Mouse (Mus musculus): Measurements from ENCODE around the gene Mutyh.
"Not testable (repeated sequence)": the region's sequence is repeated elsewhere in the genome, so short reads cannot be mapped to it uniquely, and the experiment has no call there.

Gene Mutyh

DNA sequence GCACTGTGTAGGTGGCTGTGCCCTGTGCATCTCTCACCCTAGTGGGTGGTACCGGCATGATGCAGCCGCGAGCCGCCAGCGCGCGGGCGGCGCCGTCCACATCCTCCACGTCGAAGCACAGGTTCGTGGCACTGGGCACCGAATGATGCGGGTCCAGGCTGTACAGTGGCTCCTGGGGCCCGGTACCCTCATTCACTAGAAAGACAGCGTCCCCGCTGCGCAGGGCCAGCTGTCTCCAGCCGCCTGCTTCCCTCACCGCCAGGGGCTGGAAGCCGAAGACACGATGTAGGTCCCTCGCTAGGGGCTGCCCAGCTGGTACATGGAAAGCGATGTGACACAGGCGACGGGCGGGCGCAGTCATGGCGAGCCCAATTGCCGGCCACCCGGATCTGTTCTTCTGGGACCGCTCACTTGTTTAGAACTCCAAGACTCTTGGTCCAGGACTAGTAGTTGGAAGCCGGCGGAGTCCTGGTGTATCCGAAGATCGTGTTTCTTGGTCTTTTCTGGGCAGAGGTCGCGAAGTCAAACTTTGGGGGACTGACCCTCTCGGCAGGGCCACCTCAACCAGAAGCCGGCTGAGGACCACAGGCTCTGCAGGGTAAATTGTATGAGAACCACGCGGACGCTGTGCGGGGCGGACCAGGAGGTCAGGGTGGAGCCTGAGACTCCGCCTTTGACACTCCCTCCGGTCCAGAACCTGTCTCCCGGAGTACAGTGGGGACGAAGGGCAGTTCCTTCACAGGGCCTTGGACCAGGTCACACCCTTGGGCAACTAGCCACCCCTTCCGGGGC, 13.6 kb downstream of the Mutyh start:
- DNase-seq (ENCODE audit: low read depth, low spot score) = peak; percentile 67

DNA sequence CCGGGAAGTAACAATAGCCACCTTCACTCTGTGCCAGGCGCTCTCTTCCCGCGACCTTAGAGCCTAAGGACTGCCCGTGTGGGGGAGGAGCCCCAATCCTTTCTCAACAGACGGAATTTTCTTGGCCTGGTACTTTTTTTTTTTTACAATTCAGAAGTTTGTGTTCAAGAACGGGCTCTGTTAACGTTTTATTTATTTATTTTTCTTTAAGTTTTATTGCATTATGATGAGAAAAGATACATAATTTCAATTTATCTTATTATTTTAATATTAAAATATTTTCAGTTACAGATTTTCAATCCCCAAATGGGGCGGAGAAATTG, 14.1 kb downstream of the Mutyh start, which contains the start of gene Hpdl:
Gene Hpdl, minus strand, starts transcription at position 14 of the 323 bp plus-strand sequence.
- DNase-seq (ENCODE audit: low read depth, low spot score) = no peak

DNA sequence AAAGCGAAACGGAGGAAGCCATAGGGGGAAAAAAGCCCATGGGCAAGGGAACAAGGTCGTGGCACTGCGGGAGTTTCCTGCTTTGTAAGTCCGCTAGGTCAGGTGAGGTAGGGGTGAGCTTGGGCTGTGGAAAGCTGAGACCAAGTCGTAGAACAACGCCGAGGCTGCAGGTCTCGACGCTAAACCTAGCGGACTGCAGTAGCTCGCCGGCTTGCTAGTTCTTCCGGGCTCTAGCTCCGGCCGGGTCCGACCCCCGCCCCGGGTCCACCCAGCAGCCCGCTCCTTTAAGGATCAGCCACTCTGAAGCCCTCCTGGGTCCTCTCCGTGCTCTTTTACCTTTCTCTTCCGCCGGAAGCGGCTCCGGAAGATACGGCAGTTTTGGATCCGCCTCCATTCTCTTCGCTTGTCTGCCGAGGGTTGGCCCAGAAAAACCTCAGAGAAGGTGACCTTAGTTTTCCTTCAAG, 17.1 kb downstream of the Mutyh start:
- peak; percentile 80 for DNase-seq (ENCODE audit: low read depth, low spot score)

DNA sequence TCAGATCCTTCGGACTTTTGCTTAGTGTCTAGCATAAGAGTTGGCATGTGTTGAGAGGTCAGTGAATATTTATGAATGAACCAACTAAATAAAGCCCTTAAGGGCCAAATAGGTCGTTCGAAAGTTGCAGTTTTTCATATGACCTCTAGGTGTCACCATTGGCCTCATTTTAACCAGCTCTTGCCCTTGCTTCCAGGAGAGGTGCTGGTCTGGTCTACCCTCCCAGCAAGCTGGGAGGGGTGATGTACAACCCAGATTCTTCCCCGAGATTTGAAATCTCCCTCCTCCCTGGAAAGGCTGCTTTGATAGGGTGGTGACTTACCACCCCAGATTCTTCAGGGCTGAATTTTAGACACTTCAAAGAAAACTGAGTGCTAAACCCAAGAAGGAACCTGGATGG, 20.3 kb downstream of the Mutyh start:
- DNase-seq (ENCODE audit: low read depth, low spot score) = peak; percentile 76

DNA sequence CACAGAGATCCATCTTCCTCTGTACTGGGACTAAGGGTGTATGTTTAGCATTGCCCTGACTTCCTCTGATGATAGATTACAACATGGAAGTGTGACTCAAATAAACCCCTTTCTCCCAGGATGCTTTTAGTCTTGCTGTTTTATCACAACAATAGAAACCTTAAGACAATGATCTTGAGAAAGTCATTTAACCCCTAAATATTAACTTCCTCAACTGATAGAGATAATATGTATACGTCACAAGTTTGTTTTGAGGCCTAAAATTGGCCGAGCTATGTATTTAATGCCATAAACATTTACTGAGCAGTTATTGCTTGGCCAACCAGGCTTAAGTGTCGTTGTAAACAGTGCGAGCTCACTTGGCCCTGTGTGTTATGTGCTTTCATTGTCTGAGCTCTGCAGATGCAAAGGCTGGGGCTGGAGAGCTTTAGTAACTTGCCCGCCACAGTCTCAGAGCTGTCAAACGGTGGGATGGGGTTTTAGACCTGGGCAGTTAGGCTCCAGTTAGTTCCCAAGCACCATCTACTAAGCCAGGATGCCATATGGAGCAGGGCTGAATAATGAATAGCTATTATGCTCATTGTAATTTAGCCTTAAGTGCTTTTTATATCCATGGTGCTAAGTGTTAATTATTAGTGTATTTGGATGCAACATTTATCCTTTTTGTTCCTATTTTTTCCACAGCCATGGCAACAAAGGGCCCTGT, 22.0 kb downstream of the Mutyh start:
- no peak for DNase-seq (ENCODE audit: low read depth, low spot score)

DNA sequence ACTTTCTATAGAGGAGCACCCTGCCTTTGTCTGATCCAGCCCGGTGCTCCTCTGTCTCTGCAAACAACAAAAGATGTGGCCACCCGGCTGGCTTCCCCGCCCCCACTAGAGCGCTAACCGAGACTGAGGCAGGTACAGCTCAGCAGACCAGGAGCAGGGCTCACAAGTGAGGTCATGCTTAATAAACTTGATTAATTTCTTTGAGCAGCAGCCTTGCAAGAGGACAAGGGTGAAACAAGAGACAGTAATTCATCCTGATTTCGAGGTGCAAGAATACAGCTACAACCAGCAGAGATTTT, 22.5 kb downstream of the Mutyh start:
- DNase-seq (ENCODE audit: low read depth, low spot score) = no peak

DNA sequence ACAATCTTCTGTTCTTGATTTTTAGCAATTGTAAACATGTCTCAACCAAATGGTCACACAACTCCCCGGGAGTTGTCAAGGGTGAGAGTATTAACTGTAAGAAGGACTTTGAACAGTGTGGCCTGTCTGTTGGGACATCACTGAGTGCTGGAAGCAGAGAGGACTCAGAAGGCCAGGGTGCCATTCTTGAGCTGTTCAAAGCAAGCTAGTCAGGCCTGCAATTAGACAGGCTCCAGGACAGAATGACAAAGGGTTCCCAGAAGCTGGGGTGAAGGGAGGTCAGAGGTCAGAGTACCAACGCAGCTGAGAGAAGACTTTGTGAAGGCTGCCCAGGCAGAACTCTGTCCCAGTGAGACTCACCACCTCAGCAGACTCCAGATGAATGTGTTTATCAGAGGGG, 31.5 kb downstream of the Mutyh start:
- no peak for DNase-seq (ENCODE audit: low read depth, low spot score)

DNA sequence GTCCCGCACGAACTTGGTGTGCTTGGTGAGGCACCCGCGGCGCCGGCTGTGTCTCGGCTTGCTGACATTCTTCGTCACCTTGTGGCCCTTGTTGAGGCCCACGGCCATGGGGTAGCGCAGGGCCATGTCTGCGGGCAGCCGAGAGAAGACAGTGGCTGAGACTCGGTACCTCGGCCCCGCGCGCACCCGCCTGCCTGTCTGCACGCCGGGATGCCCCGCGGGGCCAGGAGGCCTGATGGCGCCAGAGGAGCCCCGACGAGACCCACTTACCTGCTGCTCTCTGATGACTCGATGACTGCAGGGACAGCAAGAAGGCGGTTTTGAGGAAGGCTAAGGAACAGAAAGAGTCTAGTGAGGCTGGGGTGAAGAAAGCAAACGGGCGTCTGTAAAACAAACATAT, 32.6 kb downstream of the Mutyh start:
- DNase-seq (ENCODE audit: low read depth, low spot score) = not testable (repeated sequence)

DNA sequence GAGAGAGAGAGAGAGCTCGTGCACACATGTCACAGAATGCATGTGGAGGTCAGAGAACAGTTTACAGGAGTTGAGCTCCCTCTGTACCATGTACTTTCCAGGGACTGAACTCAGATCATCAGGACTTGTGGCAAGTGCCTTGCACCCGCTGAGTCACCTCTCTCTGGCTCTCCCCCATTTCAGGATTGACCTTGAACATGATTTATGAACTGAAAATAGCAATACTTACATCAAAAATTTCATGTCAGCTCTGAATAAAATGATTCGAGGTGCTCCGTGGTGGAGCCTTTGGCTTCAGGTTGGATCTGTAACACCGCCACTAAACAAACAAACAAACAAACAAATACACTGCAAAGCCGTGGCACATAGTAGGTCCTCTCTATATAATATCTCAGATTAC, 33.3 kb downstream of the Mutyh start:
- DNase-seq (ENCODE audit: low read depth, low spot score) = no peak

DNA sequence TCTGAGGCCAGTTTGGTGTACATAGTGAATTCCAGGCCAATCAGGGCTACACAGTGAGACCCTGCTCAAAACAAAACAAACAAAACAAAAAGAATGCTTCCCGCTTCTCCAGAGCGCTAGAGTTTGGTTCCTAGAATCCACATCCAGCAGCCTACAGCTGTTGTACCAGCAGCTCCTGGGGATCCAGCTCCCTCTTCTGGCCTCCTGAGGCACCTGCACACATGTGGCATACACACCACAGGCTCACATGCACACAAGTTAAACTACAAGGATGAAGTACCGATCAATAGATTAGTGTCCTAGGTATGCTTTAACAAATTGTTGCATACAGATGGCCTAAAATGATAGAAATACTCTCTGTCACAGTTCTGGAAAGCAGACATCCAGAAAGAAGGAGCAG, 36.8 kb downstream of the Mutyh start:
- DNase-seq (ENCODE audit: low read depth, low spot score) = no peak

DNA sequence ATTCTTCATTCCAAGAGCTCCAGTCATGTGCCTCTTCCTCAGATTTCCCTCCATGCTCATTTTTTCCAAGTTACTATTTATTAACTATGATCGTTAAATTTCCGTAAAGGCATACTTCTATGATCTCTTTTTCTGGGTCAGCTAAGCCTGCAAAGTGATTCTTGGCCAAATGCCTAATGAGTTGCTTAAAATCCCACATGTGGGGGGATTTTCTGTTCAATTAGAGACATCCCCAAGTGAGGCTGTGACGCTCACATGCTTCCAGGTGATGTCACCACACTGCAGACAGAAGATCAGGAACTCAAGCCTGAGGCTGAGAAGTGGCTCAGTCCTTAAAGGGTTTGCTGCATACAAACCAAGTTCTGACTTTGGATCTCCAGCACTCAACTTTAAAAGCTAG, 42.4 kb downstream of the Mutyh start:
- DNase-seq (ENCODE audit: low read depth, low spot score) = no peak

DNA sequence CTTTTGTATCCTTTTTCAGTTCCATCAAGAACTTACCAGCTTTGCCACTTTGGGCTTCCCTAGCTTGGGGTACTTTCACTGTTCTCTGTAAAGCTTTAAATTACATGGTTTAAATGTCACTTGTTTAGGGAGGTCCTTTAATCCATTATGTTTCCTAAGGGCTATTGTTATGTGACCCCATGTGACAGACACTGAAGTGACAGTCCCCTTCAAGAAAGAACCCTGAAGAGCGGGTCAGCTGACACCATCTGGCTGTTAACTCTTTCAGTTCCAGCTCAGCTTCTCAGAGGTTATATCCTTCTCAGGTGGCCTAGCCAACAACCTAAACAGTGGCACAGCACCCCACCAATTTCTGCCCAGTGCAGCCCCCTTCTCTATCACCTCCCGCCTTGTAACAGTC, 46.8 kb downstream of the Mutyh start:
- no peak for DNase-seq (ENCODE audit: low read depth, low spot score)

DNA sequence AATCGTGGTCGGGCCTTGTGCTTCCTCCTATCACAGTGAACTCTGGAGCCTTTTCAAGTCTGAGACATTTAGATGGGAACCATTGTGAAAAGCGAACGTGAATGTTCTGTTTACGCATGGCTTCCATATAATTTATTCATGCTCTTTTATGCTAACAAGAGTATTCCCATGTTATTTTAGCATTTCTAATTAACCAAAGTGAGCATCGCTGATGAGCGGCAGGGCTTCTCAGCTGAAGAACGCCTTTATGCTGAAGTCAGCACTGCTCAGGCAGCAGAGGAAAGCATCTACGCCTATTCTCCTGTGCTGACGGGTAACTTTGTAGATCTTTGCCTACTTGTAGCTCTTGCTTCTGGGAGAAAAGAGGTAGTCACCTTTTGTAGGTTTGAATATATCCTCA, 49.7 kb downstream of the Mutyh start:
- no peak for DNase-seq (ENCODE audit: low read depth, low spot score)

DNA sequence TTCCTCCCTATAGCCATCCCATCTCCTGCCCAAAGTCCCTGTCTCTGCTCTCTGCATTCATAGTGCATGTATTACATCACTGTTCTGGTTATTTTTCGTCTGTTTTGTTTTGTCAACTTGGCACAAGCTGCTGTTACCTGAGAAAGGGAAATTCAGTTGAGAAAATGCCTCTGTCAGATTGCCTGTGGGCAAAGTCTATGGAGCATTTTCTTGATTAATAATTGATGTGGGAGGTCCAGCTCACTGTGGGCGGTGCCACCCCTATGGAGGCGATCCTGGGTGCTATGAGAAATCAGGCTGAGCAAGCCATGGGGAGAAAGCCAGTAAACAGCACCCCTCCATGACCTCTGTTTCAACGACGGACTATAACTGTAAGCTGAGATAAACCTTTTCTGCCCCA, 52.2 kb downstream of the Mutyh start:
- no peak for DNase-seq (ENCODE audit: low read depth, low spot score)

DNA sequence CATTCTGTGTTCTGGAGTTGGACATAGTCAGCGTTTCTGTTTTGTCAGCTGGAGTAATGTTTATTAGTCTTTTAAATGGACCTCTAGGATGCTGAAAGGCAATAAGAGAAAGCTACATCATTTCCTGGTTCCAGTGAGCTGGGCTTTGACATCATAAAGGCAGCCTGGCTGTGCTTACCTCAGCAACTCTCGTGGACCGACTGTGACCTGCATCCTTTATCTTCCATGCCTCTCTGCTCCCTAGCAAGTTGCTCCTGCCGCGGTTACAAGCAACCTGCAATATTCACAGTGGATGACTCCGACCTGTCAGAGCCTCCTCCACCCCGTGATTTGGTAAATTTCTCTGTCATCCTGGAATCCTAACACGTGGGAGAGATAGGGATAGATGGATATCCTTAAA, 54.5 kb downstream of the Mutyh start:
- DNase-seq (ENCODE audit: low read depth, low spot score) = no peak

Data from CD4-positive helper T cell, adult 2 months (primary cell).